Mouse (Mus musculus) layer of hippocampus, postnatal 10 days (tissue): ENCODE results near the gene Prrc2b. TPM values are rescaled to one million over a fixed set of nuclear protein-coding genes. Genes with fewer than 3 reads are reported as not detected.

Source experiments
- DNase-seq, 2 experiments: peaks; one replicate each; pipeline ENCODE4 v3.0.0; 2021; ENCODE audit warnings: low spot score in 2 of 2
- total RNA-seq, 2 experiments: library from RNA; stranded (reverse); gene quantifications; 2 replicates each; pipeline ENCODE4 v1.2.3; 2021

Prrc2b gene
- total RNA-seq, 2 experiments from 2014 or later, result 272 to 279 TPM

DNA sequence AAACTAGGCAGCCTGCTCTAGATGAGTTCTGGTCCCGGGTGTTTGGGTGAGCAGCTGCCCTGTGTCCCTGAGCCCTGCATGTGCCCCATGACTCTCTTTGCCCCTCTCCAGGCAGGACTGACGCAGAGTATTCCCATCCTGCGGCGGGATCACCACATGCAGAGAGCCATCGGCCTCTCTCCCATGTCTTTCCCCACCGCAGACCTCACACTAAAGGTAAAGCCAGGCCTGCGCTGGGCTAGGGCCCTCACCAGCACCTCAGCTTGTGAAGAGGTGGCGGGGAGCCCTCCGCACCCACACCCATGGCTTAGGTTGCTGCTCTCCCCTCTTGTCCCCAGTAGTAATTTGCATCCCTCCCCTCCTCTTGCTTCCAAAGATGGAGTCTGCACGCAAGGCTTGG, 70.1 kb downstream of the Prrc2b start:
- DNase-seq, result no peak

DNA sequence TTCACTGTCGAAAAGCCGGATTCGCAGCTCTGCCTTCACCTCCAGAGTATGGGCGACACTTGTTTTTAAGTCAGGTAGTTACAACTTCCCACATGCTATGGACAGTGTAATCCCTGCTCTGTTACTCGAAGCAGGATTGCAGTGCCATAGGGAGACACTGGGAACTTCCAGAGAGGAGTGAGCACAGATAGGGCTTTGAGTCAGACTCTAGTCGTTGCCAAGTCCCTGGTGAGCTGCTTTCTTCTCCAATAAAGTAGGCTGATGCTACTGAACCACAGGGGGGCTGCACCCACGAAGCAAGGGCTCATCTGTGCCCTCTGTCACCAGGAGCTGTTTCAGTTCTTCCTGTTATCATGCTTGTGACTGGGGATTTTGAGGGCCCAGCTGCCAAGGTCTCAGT, 70.7 kb downstream of the Prrc2b start:
- no peak for DNase-seq

DNA sequence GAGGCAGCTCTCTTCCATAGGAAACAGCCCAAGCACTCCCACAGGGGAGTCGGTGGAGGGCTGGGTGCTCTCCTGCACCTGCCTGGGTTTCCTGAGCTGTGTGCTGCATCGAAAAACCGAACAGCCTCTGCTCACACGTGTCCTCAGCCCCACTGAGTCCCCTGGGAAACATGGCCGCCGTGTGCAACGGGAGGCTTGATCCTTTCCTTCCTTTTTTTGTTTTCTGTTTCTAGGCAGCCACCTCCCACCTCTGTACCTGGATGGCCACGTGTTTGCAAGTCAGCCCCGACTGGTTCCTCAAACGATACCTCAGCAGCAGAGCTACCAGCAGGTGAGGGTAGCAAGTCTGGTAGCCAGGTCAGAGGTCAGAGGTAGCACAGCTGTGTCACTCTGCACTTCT, 71.2 kb downstream of the Prrc2b start:
- no peak for DNase-seq

DNA sequence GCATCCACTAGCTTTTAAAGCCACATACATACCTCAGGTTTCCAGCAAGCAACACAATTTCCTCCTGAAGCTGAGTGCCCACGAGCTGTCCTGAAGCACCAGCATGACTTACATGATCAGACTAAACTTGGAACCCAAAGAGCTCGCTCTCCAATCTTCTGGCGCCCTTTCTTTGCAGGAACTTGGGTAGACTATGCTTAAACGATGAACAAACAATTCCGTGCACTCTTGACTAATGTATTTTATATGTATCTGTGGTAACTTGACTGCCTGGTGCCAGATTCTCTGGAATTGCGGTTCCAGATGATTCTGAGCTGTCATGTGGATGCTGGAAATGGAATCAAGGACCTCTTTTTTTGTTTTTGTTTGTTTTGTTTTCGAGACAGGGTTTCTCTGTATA, 84.6 kb downstream of the Prrc2b start:
- DNase-seq, result no peak

DNA sequence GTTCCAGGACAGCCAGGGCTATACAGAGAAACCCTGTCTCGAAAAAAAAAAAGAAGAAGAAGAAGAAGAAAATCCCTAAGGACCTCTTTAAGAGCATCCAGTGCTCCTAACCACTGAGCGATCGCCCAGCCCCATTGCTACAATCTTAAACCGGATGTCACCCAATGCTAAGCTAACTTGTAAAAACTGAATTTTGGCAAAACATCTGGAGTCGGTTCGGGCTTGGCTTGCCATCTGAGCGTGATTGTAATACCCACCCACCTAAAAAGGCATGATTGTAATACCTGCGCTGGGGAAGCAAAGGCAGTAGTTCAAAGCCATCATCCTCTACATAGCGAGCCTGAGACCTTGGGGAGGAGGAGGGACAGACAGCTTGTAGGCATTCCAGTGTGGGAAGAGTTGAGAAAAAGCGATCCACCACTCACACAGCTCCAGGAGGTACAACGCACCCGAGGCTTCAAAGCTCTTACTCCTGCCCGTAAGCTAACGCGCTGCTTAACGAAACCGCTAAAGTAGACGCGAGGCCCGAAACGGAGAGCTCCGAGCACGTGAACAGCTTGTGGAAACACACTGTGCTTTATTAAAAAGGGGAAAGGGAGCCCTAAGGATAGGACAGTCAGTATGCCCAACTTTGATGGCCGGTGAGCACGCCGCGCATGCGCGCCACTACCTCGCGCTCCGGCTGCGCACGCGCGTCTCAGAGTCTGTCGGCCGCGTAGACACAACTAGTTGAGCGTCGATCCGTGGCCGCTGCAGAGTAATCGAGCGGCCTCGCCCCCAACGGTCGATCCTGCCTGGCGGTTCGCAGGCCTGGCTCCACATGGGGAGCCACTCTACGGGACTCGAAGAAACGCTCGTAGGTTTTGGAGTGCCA, 85.2 kb downstream of the Prrc2b start, which contains the start of gene Pomt1:
Gene Pomt1, plus strand, starts transcription at position 705 of the 874 bp plus-strand sequence.
- peak; percentile 89 to 94 for DNase-seq

DNA sequence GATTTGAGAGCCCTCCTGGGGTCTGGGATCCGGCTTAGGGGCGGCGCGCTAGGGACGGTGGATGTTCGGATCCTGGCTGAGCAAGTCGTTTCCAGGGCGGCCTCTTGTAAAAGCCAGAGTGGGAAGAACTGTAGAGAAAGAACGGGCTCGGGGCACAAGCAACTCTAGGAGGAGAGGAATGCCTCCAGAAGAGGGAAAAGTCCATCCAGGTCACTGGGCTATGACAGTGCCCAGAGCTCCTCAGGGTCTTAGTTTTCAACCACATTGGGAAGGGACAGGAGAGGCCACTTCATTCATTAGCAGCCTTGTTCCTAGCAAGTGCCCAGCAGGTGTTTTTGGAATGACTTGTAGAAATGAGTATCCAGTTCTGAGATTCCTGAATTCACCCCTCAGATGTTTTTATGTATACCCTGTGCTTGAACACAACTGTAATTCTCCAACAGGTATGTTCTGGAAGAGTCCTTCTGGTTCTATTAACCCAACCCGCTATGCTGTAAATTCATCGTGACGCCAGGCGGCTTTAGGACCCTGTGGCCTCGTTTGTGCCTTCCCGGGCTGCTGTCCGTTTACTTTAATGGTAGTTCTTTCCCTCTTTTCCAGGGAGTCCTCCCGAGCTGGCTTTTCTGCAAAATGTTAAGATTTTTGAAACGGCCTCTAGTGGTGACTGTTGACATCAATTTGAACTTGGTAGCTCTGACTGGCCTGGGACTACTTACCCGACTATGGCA, 86.0 kb downstream of the Prrc2b start:
- DNase-seq, result peak; percentile 33 to 52

DNA sequence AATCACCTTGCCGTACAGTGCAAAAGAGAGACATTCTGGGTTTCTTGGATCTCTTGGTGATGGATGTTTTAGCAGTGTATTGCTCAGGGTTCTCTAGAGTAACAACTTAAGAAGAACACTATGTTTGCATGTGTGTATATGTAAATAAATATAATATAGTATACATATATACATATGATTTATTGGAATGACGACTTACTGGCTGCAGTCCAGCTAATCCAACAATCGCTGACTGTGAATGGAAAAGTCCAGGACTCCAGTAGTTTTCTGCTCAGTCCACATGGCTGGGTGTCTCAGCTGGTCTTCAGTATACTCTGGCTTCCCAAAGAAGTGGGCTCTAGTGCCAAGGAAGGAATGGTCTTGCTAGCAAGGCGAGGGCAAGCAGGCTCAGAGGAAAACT, 86.7 kb downstream of the Prrc2b start:
- no peak for DNase-seq

DNA sequence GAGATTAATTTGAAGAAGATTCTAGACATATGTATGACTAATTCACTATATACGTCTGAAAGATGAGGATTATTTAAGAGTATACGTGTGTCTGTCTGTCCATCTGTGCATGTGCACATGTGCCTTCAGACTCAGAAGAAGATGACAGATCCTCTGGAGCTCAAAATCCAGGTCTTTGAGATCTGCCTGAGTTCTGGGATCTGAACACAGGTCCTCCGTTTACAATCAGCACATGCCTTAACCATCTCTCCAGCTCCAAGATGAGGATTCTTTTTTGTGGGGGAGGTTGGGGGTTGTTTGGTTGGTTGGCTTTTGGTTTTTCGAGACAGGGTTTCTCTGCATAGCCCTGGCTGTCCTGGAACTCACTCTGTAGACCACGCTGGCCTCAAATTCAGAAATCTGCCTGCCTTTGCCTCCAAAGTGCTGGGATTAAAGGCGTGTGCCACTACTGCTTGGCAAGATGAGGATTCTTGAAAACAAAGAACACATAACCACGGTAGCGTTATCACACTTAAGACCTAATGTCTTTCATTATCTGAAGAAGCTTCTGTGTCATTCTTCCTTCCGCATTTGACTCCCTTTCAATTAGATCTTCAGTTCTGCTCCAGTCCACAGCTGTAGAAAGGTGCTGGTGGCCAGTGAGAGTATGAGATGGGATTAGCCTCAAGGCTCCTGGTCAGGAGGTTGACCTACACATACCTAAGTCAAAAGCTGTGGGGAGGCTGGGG, 88.0 kb downstream of the Prrc2b start:
- DNase-seq, result no peak

DNA sequence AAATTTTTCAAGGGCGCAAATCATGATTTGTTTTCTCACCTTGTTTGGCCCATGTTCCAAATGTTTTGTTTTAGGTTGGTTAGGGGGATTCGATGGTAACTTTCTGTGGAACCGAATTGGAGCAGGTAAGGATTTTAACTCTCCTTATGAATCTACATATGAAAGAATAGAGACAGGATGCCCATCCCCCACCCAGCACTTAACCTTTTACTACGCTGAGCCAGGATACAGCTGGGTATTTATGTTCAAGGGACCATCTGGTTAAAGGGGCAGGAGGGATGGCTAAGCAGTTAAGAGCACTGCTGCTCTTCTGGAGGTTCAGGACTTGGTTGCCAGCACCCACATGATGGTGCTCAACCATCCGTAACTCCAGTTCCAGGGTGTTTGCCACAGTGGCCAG, 89.7 kb downstream of the Prrc2b start:
- DNase-seq, result no peak

DNA sequence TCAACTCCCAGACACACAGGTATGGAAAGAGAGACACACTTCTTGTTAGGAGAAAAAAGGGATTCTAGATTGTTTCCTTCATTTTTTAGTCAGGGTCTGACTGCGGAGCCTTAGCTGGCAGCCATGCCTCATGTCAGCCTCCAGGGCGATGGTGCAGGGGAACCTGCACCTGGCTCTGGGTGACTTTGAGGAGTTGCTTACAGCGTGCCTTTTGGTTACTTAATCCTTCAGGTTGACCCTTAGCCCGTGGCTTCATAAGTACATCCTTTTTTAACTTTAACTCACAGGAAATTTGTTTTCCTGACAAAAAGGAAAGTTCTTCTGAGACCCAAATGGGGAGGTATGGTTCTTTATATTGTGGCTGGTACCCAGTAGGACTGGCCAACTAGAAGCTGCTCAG, 92.1 kb downstream of the Prrc2b start:
- DNase-seq, result no peak

DNA sequence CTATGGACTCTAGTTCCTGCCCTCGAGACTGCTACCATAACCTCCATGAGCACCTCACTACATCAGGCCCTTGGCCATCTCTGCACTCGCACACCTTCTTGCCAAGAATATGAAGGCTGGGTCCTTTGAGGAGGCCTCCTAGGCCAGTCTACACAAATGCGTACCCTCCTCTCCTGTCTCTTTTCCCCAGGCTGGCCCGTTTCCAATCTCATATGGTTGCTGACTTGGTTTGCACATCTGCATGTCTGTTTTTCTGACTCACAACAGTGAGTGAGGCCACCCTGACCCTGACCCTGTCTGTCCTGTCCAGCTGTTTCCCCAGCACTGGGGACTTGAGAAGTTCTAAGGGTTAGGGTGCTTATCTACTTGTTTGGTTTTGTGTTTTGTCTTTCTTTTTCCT, 95.9 kb downstream of the Prrc2b start:
- no peak for DNase-seq

DNA sequence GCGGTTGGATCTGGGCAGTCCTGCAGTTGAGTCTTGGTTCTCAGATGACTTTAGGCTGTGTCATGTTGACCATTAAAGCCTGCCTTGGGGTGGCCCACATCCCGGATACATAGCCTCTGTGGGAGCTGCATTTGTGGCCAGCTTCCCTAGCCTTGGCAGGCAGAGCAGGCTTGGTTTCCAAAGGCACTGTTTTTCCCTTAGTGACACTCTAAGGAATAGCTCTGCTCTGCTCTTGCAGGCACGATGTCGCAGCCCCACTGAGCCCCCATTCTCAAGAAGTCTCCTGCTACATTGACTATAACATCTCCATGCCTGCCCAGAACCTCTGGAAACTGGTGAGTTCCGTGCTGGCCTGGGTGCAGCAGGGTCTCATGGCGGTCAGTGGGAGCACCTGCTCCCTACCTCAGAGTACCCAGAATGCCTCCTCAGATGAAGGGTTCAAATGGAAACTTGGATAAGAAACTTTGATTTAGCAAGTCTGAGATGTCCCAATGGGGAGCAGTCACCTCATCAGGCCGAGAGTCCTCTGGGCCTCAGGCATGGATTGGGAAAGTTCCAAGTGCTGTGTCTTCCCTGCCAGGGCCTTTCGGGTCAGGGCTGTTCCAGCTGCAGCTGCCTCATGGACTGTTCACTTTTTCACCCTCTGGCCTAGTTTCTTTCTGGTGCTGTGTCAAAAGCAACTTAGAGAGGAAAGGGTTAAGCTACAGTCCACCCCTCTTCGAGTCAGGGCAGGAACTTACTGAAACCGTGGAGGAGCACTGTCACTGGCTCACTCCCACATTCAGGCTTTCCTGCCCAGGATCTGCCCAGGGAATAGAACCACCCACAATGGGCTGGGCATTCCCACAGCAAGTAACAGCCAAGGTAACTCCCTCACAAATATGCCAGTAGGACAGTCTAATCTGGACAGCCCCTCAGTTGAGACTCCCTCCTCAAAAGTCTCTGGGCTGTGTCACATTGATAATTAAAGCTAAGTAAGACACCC, 97.8 kb downstream of the Prrc2b start:
- no peak for DNase-seq

DNA sequence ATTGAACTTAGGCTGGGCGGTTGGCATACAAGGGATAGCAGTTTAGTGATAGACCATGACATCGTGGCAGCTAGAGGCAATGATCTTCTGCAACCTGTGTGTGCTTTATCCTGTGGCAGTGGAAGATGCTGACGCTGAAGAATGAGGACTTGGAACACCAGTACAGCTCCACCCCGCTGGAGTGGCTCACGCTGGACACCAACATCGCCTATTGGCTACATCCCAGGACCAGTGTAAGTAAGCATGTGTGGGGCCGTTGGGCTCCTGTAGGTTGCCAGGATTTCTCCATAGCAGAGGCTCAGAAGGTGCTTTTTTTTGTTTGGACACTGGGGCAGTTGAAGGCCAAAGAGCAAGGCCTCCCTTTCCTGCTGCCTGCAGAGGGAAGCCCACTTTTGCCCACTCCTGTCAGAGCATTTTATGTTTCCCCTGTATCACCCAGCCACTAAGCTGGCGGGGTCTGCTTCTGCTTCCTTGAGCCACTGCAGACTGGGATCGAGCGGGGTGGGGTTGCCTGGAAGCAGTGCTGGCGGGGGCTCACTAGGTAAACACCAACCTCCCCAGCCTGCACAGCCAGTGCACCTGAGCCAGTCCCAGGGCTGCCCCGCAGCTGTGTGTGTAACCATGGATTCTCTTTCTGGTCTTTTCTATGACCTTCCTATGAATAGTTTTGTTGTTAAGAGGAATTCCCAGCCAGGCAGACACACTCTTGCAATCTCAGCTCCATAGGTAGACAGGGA, 101.1 kb downstream of the Prrc2b start:
- no peak for DNase-seq

DNA sequence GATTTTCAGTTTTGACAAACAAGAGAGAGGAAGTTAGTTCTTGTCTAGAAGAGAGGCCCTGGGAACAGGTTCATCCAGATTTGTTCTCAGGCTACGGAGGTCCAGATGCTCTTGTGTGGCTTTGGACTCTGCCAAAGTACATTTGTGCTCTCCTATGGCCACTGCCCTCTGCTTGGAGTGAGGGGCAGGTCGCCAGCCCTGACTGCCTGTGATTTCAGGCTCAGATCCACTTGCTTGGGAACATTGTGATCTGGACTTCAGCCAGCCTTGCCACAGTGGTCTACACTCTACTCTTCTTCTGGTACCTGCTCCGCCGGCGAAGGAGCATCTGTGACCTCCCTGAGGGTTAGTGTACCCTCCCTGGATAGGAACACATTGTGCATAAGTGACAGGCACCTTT, 101.8 kb downstream of the Prrc2b start:
- DNase-seq, result no peak

DNA sequence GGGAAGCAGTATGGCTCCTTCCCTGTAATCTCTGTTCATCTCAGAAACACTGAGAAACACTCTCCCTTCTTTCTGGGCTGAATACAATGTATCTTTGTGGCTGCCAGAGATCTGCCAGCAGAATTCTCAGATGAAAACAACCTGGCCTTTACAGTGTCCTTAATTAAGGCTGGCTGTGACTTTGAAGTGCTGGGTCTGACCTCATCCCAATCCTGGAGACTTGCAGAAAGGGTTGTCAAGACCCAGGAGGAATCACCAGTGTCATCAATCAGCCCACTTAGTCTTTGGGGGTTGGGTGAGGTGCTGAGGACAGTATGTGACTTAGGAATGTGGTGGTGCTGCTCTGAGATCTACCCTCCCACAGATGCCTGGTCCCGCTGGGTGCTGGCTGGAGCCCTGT, 102.5 kb downstream of the Prrc2b start:
- DNase-seq, result no peak

DNA sequence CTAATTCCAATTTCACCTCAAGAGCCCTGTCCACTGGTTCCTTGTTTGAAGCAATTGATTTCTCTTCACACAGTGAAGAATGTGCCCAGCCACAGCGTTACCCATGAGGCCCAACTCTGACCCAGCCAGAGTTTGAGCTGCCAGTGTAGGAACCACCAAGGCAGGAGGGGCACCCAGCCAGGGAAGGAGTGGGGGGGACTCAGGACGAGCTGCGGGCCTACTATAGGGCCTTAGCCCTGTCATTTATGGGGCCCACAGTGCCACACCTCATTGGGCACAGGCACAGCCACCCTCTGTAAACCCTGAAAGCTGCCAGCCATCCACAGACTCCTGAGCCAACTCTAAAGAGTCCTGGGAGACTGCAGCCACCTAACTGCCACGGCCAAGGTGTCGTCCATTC, 103.7 kb downstream of the Prrc2b start:
- no peak for DNase-seq

DNA sequence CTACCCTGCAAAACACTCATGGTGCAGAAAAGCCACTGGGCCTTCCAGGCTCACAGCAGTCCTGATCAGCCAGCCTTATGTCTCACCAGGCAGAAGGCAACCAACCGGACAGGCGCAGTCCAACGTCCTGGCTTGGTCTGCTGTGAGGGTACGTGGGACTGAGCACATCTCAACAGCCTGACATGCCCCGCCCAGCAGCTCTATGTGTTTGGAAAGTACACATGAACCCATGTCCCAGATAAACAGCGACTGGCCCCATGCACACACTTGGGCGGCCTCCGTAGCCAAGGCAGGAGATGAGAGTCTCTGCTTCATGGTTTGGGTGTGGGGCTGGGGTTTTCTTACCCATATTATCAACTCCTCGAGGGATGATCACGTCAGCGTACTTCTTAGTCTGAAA, 105.4 kb downstream of the Prrc2b start:
- no peak for DNase-seq

DNA sequence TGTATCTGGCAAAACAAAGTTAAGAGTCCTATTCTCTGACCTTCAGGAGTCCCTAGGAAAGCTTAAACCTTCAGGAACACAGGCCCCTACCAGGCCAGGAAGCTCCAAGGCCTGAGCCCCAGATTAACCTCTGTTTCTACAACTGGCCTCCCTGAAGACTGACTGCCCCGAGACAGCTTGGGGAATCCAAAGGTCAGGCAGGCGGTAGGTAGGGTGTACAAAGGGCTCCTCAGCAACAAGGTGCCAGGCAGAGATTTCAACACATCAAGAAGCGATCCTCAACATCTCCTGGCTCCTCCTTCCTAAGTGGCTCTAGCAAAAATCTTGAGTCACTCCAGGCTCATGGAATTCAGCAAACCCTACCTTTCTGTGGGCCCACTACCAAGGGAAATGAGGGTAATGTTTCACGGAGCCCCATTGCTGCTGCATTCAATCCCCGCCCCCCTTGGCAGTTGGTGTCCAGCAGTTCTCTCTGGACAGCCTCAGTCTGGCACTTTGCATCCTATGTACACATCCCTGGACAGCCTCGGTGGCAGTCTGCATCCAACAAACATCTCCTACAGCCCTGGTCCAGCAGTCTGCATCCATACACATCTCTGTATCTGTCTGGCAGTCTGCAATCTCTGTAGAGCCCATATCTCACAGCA, 108.1 kb downstream of the Prrc2b start:
- no peak for DNase-seq

DNA sequence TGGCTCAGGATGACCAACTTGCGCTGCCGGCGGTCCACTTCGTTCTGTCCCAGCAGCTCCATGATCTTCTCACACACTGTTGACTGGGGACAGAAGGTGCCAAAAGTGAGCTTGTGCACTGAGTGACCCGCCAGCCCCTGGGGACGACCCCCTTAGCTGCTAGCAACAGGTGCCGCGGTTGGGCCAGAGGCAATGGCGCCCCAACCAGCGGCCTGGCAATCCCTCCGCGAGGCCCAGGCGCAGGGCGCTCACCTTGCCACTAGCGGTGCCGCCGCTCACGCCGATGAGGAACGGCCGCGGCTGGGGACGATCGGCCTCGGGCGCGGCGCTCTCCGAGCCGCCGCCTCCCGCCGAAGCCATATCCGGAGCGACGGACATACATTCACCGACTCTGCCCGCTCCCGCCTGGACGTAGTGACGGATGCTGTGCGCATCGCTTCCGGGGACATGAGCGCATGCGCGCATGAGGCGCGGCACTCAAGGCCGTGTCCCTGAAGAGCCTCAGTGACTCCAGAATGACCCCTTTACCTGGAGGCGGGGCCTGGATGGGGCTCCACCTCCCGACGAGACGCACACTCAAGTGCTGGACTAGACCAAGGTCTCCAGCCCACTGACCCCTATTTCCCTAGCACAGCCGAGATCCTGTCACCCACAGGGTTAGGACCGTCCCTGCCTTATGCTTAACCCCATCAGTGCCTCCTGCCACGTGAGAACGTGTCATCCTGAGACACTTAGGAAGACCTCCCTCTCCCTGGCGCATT, 109.0 kb downstream of the Prrc2b start, which contains the start of gene Uck1:
Gene Uck1, minus strand, starts transcription at position 503 of the 761 bp plus-strand sequence.
- peak; percentile 82 to 88 for DNase-seq
